Mouse (Mus musculus): ENCODE results near the gene Wsb2. TPM values are rescaled to one million over a fixed set of nuclear protein-coding genes. Genes with fewer than 3 reads are reported as not detected.

Gene Wsb2
- total RNA-seq, 2 experiments from 2014 or later: 462 to 490 TPM

DNA sequence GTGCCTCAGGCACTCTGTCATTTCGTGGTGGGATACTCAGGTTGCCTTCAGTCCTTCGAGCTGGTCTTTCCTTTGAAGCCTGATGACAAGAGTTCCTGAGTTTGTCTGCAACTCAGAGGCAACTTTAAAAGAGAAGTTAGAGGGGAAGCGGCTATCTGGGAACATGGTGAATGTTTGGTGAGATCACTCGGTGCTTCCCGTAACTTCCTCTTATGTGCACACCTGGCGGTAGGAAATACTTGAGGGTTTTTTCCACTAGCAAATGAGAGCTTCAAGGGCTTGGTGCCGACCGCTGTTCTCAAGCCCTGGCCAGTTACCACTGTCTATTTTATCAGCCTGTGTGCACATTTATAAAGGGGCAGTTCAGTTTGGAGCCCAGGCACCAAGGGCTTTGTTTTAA, 3.0 kb upstream of the Wsb2 start:
- DNase-seq (ENCODE audit: extremely low spot score in 1 of 2, low spot score in 2 of 2): no peak
- intact Hi-C loops (cut with DNase I): no loop called here

DNA sequence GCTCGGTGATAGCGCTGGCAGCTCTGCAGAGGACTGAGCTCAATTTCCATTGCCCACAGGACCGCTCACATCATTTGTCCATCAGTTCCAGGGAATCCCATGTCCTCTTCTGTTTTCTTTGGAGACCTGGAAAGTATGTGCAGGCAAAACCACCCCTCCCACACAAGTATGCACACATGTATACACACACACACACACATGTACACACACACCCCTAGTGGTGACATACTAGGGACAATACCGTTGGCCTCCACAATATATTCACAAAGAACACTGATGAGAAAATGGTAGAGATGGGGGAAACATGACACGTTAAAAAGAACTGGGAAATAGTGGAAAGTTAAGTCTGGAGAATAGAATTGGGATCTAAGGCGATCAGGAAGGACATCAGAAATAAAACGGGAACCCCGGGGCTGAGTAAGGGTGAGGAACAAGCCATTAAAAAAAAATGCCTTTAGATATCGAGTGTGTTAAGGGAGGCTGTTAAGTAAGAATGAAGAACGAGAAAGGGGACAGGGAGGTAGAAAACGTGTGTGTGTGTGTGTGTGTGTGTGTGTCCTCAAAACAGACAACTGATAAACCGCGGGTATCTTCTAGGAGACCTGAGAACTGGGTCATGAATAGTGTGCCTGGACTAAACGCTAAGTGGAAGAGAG, 1.3 kb upstream of the Wsb2 start:
- intact Hi-C loops (cut with DNase I): no loop called here
- DNase-seq (ENCODE audit: extremely low spot score in 1 of 2, low spot score in 2 of 2): no peak

DNA sequence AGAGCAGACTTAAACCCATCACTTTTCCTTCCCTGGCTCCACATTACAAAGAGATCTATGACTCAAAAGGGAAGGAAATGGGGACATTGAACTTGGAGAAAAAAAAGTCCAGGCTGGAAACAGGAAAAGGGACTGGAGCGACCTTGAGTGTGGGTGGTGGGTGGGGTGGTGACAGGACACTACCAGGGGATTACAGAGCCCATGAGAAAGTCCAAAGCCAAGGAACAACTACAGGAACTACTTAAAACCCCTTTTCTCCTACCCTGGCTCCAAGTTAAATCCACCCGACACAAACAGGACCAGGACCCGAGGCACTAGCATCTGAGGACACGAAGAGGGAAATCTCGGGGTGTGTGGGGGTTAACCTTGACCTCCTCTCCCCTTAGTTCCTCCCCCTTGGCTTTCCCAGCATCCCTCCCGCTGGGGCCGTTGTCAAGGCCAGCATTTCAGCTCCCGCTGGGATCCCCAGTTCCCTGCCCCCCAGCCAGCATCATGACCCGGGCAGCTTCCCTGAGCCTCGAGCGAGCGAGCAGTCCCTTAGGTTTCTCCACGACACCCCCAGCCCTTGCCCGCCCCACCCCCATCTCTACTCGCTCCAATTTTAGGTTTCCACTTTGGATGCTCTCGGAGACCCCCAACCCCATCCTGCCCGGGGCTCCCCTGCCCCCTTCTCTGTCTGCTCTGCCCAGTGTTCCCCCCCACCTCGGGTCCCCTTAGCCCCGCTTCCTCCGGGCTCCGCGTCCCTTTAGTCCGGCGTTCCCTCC, 557 bp upstream of the Wsb2 start:
- DNase-seq (ENCODE audit: extremely low spot score in 1 of 2, low spot score in 2 of 2): peak in 1 of 2 experiments; percentile 87
- intact Hi-C loops (cut with DNase I): no loop called here

DNA sequence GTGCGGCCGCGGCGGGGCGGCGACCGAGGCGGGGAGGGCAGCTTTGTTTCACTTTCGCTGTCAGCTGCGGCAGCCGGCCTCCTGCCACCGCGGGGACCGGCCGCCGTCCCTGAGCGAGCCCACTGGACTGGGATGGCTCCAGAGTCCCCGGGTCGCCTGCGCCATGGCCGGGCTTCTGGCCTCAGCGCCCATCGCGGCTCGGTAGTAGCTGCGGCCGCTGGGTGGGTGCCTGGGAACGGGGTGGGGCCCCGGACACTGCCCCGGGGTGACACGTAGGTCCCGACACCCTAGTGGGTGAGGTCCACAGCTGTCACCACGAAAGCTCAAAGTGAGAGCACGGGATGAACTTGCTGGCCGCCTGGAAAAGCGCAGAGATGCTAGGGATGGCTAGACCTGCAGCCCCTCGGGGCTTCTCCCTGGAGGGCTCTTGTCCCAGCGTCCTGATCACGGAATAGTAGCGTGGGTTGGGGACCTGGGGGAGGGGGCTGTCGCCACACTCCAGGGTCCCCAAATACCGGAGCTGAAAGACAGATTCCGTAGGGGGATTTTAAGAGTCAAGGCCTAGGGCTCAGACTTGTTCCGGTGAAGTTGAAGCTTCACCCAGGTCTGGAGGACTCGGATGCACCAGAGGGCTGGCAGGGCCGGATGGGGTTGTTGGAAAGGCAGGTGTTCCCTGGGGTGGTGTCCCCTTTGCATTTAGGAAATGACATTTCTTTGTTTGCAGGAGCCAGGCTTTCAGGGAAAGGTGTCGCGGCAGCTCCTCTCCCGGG, 559 bp downstream of the Wsb2 start:
- DNase-seq (ENCODE audit: extremely low spot score in 1 of 2, low spot score in 2 of 2): no peak
- intact Hi-C loops (cut with DNase I): no loop called here

DNA sequence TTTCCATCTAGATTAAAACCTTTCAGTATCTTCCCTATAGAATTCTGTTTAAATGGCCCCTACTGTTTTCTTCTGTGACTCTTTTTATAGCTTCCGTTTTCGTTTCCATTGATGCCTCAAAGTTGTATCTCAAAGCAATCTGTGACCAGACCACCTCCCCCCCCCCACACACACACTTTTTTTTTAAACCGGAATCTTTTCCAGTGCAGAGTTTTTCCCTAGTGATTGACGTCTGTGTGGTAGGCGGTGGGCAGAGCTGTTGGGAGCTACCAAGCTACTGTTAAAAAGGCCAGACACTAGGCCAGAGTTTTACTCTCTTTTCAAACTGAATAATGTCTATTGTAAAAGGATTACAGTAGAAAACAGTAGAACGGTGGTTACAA, 1.1 kb downstream of the Wsb2 start:
- intact Hi-C loops (cut with DNase I): no loop called here
- no peak for DNase-seq (ENCODE audit: extremely low spot score in 1 of 2, low spot score in 2 of 2)

DNA sequence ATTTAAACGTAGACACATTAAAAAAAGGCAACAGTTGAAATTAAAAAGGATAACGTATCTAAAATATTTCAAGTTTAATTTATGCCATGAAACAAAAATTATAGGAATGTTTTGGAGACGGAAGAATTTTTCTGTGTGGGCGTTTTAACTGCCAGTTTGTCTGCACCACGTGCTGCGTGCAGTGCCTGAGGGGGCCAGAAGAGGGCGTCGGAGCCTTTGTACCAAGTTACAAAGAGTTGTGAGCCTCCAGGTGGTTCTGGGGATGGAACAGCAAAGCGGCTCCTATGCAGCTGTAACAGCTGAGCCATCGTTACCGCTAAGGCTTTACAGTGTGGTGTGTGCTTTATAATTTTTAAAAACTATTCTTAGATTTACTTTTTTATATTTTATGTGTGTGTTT, 1.6 kb downstream of the Wsb2 start:
- DNase-seq (ENCODE audit: extremely low spot score in 1 of 2, low spot score in 2 of 2): peak; percentile 79 to 88
- intact Hi-C loops (cut with DNase I): no loop called here

DNA sequence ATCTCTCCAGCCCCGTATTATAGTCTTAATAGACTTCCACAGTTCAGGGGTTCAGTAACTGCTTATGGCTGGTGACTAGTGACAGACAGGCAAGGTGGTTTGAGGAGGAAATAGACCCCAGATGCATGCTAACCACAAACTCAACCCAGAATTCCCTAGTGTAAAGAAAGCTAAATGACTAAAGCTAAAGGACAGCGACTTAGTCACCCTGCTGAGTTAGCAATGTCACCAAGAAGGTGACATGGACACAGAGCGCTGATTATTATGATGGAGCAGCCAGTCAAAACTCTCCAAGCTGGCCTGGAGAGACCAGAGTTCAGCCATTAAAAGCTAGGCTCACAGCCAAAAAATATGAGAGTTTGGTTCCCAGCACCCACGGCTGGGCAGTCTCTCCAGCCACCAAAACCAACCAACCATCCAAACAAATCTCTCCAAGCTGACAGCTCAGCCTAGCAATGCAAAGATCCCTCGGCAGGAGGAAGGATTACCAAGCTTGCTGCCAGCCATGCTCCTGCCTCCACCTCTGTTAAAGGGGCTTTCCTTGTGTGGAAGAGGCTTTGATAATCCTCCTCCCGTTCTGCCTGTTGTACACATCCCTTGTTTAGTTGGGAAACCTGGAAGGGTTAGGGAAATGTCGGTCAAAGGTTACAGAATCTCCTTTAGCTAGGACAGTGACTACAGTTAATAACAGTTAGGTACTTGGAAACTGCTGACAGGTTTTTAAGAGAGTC, 2.6 kb downstream of the Wsb2 start:
- no peak for DNase-seq (ENCODE audit: extremely low spot score in 1 of 2, low spot score in 2 of 2)
- intact Hi-C loops (cut with DNase I): no loop called here

DNA sequence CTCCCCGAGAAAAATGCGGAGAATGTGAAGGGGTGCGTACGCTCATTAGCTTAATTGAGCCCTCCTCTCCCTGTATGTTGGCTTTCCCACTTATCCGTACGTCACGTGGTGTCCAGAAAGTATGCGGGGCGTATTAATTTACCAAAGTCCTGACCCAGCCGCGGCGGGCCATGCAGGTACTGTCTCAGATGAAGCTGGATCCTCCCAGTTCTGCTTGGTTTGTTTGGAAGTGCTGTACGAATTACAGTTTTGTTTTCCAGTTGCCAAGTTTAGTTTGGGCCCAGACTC, 3.1 kb downstream of the Wsb2 start:
- DNase-seq (ENCODE audit: extremely low spot score in 1 of 2, low spot score in 2 of 2): no peak
- intact Hi-C loops (cut with DNase I): no loop called here

DNA sequence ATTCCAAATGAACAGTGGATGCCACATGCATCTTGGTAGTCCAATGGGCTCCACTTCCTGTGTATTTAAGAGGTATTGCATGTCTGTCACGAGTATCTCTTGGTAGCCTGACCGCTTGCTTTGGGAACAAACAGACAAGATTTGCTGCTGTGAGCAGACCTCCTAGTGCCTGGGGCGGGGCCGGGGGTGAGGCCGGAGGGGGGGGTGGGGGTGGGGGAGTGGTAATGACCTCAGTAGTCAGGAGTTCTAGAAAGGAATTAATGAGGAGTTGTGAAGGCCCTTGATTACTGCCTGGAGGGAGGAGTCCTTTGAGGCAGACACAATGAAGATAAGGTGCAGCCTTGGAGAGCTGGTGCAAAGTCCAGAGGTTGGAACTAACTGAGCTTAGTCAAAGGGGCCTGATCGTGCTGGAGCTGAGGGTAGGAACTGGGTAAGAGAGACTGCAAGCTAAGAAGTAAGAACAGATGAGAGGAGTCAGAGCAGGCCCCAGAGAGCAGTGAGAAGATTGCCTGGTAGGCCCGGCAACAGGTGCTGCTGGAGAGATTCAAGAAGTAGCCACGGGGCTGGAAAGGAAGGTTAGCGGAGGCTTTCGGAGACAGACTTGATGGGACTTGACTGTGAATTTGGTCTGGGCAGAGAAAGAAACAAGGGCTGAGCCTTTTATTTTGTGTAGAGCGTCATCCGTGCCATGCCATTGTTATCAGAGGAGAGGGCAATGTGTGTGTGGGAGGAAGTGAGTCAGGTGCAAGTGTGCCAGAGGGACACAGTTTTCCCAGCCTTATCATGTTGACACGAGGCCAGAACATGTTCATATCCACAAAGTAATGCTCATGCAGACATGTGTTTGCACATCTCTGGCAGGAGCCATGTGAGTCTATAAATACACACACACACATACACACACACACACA, 3.8 kb downstream of the Wsb2 start:
- intact Hi-C loops (cut with DNase I): no loop called here
- DNase-seq (ENCODE audit: extremely low spot score in 1 of 2, low spot score in 2 of 2): no peak

DNA sequence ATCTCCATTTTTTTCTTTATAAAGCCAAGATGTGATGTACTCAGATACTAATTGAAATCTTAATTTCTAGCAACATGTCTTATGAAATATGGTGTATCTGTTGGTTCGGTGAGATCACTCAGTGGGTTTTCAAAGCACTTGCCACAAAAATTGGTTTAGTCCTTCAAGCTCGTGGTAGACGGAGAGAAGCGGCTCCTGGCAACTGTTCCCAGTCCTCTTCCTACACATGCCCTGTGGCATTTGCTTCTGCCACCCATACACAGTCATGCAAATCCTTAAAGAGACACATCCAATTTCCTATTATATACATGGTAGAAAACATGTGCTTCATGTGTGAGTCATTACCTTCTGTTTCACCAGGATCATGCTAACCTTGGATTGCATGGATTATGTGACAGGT, 4.5 kb downstream of the Wsb2 start:
- DNase-seq (ENCODE audit: extremely low spot score in 1 of 2, low spot score in 2 of 2): no peak
- intact Hi-C loops (cut with DNase I): no loop called here

DNA sequence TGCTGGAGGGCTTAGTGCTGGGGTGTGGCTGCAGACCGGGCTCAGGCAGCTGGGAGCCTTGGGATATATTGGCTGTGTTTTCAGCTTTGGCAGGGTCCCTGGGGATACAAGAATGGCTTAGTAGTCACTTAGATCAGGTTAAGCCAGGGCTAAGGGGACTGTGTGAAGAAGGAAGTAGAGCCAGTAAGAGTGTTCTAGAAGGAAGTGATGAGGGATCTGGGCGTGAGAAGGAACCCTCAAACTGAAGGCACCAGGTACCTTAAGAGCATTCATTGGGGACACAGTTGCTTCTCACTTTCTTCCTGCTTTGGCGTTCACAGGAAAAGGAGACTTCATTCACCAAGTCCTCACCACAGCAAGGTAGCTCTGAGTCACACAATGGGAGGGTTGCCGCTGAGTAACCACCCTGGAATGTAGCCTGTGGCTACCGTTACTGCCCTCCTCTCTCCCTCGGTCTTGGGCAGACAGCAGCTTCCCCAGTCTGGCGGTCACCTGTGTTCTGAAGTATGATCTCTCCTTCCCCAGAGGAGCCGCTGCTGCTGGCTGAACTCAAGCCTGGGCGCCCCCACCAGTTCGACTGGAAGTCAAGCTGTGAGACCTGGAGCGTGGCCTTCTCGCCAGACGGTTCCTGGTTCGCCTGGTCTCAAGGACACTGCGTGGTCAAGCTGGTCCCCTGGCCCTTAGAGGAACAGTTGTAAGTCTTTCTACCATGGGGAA, 6.1 kb downstream of the Wsb2 start:
- intact Hi-C loops (cut with DNase I): no loop called here
- no peak for DNase-seq (ENCODE audit: extremely low spot score in 1 of 2, low spot score in 2 of 2)

DNA sequence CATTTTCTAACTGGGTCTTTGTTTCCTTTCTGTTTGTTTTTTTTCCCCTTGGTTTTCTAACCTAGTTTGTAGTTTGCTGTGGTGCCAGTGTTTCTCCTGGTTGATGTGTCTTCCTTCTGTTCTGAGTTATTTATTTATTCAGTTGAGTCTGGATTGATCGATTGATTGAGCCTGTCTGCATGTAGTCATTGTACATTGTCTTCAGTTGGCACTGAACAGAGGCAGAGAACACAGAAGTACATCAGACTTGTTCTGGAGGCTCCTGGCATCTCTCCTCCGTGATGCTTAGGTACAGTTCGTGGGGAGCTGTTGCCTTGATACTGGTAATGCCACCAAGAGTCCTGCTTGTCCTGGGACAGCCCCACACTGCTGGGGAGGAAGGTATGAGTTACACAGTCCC, 7.7 kb downstream of the Wsb2 start:
- intact Hi-C loops (cut with DNase I): no loop called here
- no peak for DNase-seq (ENCODE audit: extremely low spot score in 1 of 2, low spot score in 2 of 2)

DNA sequence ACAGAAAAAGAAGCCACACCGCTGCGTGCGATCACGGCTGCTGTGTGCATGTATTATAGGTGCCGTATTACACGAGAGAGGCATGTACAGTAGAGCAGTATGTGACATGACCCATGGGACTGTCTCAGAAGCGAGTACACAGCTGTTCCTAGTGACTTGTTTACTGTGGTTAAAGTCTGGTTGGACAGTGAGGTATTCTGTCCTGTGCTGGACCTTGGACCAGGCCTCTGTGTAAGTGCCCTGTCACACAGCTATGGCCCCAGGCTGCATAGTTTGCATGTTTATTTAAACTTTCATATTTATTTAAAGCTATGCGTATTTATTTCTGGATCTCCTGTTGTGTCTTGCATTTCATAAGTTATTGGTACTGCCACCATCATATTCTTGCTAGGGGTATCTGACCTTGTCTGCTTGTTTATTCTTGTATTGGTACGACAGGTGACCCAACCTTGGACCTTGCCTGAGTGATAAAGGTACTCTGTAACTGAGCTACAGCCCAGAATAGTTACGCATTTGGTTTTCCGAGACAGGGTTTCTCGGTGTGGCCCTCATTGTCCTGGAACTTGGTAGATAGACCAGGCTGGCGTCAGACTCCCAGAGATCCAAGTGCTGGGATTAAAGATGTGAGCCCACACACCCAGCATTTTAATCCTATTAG, 8.9 kb downstream of the Wsb2 start:
- DNase-seq (ENCODE audit: extremely low spot score in 1 of 2, low spot score in 2 of 2): no peak
- intact Hi-C loops (cut with DNase I): no loop called here

DNA sequence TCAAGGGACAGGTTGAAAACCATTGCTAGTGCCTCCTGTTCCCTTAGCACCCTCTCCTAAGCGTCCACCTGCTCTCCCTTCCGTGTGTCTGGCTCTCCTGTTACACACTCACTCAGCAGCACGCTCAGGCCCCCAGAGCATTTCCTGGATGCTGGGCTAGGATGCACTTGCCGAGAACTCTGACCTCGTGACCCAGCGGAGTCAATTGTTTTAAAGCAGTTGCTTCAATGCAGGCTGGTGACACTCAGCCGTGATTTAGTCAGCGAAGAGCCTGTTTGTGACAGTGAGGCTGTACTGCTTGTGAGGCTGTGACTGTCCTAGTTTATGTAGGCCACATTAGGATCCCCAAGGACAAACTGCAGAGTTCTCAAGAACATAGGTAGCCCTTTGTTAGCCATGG, 10.1 kb downstream of the Wsb2 start:
- DNase-seq (ENCODE audit: extremely low spot score in 1 of 2, low spot score in 2 of 2): no peak
- intact Hi-C loops (cut with DNase I): no loop called here

DNA sequence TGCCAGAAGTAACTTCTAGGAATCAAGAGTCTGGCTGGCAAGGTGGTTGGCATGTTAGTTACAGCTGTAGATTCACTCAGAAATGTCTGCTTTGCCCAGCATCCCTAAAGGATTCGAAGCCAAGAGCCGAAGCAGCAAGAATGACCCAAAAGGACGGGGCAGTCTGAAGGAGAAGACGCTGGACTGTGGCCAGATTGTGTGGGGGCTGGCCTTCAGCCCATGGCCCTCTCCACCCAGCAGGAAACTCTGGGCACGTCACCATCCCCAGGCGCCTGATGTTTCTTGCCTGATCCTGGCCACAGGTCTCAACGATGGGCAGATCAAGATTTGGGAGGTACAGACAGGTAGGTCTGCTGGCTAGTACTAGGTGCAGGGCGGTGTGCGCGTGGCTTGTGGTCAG, 13.5 kb downstream of the Wsb2 start:
- intact Hi-C loops (cut with DNase I): no loop called here
- DNase-seq (ENCODE audit: extremely low spot score in 1 of 2, low spot score in 2 of 2): no peak

DNA sequence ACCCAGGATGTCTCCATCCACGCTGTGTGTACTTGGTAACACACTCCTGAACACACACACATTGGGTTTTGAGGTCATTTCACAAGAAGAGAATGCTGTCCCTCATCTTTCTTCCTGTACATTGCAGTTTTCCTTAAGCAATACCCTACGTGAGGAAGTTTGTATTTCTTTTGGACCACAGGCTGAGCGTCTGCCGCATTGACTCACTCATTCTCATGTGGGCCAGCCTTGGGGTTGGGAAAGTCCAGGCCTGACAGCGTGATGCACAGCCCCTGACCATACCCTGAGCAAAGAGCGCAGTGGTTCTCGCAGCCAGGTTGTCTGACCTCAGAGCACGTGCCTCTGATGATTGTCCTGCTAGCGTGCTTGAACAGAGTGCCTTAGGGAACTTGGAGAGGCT, 16.3 kb downstream of the Wsb2 start:
- no peak for DNase-seq (ENCODE audit: extremely low spot score in 1 of 2, low spot score in 2 of 2)
- intact Hi-C loops (cut with DNase I): no loop called here

DNA sequence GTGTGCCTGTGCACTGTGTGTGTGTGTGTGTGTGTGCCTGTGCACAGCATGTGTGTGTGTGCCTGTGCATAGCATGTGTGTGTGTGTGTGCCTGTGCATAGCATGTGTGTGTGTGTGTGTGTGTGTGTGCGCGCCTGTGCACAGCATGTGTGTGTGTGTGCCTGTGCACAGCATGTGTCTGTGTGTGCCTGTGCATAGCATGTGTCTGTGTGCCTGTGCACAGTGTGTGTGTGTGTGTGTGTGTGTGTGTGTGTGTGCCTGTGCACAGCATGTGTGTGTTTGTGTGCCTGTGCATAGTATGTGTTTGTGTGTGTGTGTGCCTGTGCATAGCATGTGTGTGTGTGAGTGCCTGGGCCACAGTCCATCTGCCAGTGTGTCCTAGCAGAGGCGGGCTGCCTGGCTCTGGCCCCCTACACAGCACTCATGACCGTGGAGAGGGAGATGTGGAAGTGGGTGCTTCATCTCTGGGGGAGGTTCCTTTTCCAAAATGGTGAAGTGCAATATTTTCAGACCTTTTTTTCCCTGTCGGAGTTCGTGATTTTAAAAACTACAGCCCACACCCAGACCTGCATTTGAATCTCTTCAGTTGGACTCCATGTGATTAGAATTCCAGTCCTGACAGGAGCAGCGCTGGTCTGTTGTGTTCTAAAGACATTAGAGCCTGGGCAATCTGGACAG, 17.4 kb downstream of the Wsb2 start:
- intact Hi-C loops (cut with DNase I): no loop called here
- DNase-seq (ENCODE audit: extremely low spot score in 1 of 2, low spot score in 2 of 2): no peak
